Mouse (Mus musculus): ENCODE measurements around the gene Gm10964.
"Not testable (repeated sequence)": the region's sequence is repeated elsewhere in the genome, so short reads cannot be mapped to it uniquely, and the experiment has no call there.

- TF ChIP-seq POLR2A (IDR thresholded peaks at IDR 0.05; ENCODE audit: low read depth, low read length); CTCF (IDR thresholded peaks at IDR 0.05; ENCODE audit: extremely low read depth, insufficient read length, insufficient replicate concordance, low read depth, low read length): not testable (repeated sequence)
Observed at GRCm38 (mm10) chr3:103792111-103792406, 52.9 kb downstream of the Gm10964 start.
